Mouse (Mus musculus) adrenal gland, postnatal 10 days (tissue): ENCODE measurements around the gene Casp7. TPM values are rescaled to one million over a fixed set of nuclear protein-coding genes. Genes with fewer than 3 reads are reported as not detected.
A peak's percentile ranks its signal among the peaks of the same experiment; 100 is the strongest.

Experiments used
- DNase-seq: peaks from one replicate; pipeline ENCODE4 v3.0.0; 2021; ENCODE audit warnings: mixed read lengths
- total RNA-seq, 2 experiments: library from RNA; stranded (reverse); gene quantifications; 2 replicates each; pipeline ENCODE4 v1.2.3; 2021

Gene Casp7
- total RNA-seq, 2 experiments from 2014 or later = 16.7 to 21.5 TPM

GRCm38 (mm10) chr19:56424606-56425395 is 27.9 kb downstream of the Casp7 start:
- DNase-seq = no peak

DNA sequence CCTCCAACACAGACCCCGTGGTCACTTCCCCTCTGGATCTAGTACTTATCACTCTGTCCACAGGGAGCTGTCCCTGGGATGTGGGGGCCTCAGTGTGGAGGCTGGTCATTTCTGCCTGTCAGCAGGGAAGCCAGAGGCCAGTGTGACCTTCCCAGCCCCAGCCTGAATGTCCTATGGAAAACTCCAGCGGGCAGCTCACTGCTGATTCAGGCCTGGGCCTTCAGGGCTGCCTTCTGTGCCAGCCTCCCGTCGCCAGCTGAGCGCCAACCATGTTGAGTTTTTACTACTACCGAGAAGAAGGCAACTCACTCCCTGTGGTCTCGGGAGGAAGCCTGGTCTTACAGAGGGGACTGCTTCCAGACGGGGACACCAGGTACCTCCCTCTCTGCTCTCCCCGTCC is 28.6 kb downstream of the Casp7 start:
- peak; percentile 54 for DNase-seq

DNA sequence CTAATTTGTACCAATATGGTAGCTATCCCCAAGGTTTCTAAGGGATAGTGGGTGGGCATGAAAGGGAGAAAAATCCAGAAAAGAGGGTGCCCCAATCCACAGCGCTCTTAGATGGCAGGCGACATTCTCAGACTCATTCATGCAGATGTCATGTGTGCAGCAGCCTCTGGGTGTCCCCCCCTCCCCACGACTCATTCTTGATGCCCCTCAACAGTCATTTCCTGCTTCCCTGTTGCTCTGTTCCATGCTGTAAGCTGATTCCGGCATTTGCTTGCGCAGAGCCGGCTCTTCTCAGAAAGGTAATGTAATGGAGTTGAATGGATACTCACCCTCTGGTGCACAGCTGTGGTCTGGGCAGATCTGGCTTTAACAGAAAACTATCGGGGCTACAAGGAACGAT is 33.4 kb downstream of the Casp7 start:
- DNase-seq = no peak

DNA sequence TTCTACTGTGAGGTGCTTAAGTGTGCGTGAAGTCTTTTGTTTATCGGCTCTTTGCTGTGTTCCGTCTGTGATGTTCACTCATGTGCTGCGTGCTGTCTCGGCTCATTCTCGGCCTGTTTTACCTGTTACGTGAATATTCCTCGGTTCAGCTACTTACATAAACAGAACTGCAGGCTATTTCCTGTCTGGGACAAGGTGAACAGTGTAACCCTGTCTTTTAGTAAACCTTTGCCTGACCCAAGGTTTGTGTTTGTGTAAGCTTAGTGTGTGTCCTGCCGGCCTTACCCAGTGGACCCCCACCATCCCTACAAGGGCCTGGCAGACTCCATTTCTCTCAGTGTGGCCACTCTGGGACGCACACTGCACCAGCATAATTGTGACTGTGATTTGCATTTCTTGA is 35.8 kb downstream of the Casp7 start:
- DNase-seq = no peak

DNA sequence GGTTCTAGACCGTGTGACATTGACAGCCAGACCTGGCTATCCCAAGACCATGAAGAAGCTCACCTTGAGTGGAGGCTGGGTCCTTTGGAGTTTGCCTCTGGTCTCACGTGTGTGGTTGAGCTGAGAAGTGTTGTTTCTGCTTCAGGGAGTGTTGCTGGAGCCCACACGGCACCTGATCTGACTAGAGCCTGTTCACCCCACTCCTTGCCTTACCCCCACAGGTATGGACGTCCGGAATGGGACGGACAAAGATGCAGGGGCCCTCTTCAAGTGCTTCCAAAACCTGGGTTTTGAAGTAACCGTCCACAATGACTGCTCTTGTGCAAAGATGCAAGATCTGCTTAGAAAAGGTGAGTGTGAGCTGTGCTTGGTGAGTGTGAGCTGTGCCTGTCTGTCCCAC is 36.7 kb downstream of the Casp7 start:
- DNase-seq = no peak

GRCm38 (mm10) chr19:56436380-56436779 is 39.5 kb downstream of the Casp7 start:
- DNase-seq = peak; percentile 44

DNA sequence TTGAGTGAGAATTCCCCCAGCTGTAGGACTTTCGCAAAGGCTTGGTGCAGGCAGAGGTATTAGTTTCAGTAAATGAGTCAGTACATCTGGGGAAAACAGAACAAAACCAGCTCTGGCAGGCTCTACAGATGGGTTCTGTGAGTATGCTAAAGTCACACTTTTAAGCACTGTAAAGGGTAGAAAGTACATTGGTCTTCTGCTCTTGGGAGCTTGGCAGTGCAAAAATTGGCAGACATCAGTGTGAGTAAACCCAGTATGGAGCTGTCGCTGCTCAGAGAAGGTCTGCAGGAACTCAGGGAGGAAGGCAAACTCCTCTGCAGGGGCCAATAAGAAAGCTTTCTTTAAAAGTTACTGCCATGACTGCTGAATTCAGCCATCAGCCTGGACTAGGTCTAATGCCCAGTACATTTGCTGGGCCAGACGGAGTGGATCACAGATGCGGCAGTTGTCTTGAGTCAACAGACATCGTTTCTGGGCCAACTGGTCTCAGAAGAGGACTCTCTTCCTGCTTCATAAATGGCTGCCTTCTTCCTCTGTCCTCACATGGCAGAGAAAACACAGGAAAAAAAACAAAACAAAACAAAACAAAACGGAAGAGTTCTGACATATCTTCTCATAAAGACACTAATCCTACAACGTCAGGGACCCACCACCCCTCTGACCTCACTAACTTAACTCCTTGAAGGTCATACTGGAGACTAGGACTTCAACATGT is 41.6 kb downstream of the Casp7 start:
- no peak for DNase-seq

GRCm38 (mm10) chr19:56439072-56439434 is 42.1 kb downstream of the Casp7 start:
- no peak for DNase-seq

GRCm38 (mm10) chr19:56443445-56443844 is 46.5 kb downstream of the Casp7 start:
- DNase-seq = no peak

DNA sequence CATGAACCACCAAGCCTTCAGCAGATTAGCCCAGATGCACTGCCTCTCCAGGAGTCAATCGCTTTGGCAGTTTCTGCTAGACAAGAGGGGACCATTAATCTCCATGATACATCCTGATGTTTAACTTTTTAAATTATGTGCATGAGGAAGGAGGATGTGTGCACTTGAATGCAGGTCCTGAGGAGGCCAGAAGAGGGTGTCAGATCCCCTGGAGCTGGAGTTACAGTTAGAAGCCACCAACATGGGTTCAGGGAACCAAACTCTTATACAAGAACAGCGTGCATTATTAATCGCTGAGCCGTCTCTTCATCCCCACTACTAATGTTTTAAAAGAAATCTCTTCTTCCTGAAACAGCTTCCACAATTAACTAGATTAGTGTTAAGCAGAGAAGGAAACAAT is 51.9 kb downstream of the Casp7 start:
- DNase-seq = no peak

- no peak for DNase-seq
Observed at GRCm38 (mm10) chr19:56449537-56449936, 52.6 kb downstream of the Casp7 start.

- DNase-seq = no peak
Observed at GRCm38 (mm10) chr19:56450892-56451291, 54.0 kb downstream of the Casp7 start.

GRCm38 (mm10) chr19:56451867-56452266 is 54.9 kb downstream of the Casp7 start:
- no peak for DNase-seq

DNA sequence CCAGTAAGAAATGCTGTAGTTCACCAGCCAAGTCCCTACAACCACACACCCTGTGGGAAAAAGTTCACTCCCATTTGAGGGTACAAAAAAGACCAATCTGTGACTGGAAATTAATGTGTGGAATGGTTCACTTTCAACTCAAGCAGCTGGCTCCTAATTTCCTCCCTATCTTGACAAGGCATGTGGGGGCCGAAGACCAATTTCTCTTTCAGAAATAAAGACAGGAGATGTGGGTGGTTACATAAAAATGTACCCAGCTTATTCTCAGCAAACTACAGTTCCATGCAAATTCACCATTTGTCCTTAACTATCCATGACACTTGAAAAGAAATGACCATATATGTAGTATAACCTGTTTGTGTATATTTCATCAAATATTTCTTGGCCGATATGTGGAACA is 55.5 kb downstream of the Casp7 start:
- no peak for DNase-seq

DNA sequence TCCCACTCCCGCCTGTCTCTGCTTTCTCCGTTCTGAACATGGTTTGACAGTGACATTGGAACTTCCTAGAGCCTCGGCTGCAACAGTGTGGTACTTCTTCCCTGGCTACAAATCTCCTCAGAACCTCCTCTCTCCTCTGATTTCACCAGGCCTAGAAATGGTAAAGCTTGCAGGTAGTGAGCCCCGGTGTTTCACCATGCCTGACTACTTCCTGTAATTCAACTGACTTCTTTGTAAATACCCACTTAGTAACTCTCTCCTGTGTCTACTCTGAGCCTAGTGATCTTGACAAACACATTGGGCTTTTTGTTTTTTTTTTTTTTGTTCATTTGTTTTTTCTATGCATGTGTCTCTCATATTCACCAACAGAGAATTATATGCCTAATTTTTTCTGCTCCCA is 57.9 kb downstream of the Casp7 start:
- no peak for DNase-seq

GRCm38 (mm10) chr19:56455369-56455768 is 58.4 kb downstream of the Casp7 start:
- no peak for DNase-seq

- no peak for DNase-seq
Observed at GRCm38 (mm10) chr19:56457569-56457968, 60.6 kb downstream of the Casp7 start.

GRCm38 (mm10) chr19:56459154-56460050 is 62.5 kb downstream of the Casp7 start:
- DNase-seq = peak; percentile 35

- no peak for DNase-seq
Observed at GRCm38 (mm10) chr19:56460241-56460640, 63.3 kb downstream of the Casp7 start.

DNA sequence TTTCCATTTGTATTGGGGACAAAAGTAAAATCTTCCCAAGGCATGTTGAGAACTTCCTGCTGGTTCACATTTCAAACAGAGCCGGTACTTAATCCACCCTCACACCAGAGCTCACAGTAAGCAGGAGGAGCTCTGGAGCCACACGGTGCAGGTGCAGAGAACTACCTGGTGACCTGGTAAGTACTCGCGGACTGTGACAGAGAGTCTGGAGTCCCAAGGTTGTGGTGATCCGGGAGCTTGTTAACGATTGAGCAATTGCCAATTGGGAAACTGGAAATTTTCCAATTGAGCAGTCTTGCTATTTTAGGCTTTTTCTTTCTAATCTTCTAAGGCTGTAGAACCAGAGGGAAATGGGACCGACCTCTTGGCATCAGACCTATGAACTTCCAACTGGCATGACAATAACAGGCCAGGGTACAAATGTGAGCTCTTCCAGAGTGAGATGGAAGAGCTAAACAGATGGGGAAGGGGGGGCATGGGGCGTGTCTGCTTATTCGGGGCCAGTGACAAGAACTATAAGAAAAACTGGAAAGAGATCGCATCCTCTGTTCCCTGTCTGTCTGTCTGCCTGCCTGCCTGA is 64.7 kb downstream of the Casp7 start, which contains the start of gene Plekhs1:
Gene Plekhs1 (plus strand): TSS at position 119 of the 580 bp plus-strand sequence.
- DNase-seq = peak; percentile 31

DNA sequence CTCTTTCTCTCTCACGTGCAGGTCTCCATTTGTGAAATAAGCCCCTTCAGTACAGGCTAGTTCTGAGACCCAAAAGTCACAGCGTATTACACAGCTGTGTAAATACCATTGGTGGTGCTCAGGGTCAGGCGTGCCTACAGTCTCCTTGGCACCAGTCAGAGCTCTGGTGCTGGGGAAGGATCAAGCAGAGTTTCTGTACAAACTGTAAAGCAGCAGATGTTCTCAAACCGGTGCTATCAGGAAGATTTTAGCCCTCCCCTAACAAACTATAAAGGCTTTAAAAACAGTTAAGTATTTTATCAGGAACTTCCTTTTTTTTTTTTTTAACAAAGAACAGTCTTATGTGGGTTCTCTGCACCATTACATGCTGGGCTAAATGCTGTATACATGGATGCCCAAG is 65.9 kb downstream of the Casp7 start:
- no peak for DNase-seq

GRCm38 (mm10) chr19:56466486-56466885 is 69.6 kb downstream of the Casp7 start:
- no peak for DNase-seq
